Mouse (Mus musculus): Measurements from ENCODE around the gene Btbd16. TPM values are rescaled to one million over a fixed set of nuclear protein-coding genes. Genes with fewer than 3 reads are reported as not detected.

Btbd16 gene
- polyA plus RNA-seq, 1 experiment from 2014 or later, result not detected

GRCm38 (mm10) chr7:130860721-130861142, 86.9 kb downstream of the Btbd16 start:
- no peaks in the 10 kb centered on the region for H3K36me3 ChIP-seq (replicated peaks)
- peaks cover 48% of the 10 kb centered on the region for H3K4me1 ChIP-seq
- no peak overlapping the region for H3K4me3 ChIP-seq
- H3K9me3 ChIP-seq, result no peaks in the 10 kb centered on the region
- no peak for DNase-seq (ENCODE audit: extremely low spot score, low spot score)
- H3K27me3 ChIP-seq (ENCODE audit: poor library complexity, severe bottlenecking), result peaks cover 77% of the 10 kb centered on the region
- peak overlapping the region; percentile 78 for H3K27ac ChIP-seq
- WGBS, result 26% methylated on average over 11 of the region's 11 CpGs

GRCm38 (mm10) chr7:130862501-130862900, 88.6 kb downstream of the Btbd16 start:
- H3K4me3 ChIP-seq, result no peak overlapping the region
- peaks cover 70% of the 10 kb centered on the region for H3K27me3 ChIP-seq (ENCODE audit: poor library complexity, severe bottlenecking)
- peaks cover 64% of the 10 kb centered on the region for H3K4me1 ChIP-seq
- H3K9me3 ChIP-seq, result no peaks in the 10 kb centered on the region
- H3K36me3 ChIP-seq (replicated peaks), result no peaks in the 10 kb centered on the region
- 49% methylated on average over 1 of the region's 1 CpGs for WGBS
- DNase-seq (ENCODE audit: extremely low spot score, low spot score), result no peak
- no peak overlapping the region for H3K27ac ChIP-seq

DNA sequence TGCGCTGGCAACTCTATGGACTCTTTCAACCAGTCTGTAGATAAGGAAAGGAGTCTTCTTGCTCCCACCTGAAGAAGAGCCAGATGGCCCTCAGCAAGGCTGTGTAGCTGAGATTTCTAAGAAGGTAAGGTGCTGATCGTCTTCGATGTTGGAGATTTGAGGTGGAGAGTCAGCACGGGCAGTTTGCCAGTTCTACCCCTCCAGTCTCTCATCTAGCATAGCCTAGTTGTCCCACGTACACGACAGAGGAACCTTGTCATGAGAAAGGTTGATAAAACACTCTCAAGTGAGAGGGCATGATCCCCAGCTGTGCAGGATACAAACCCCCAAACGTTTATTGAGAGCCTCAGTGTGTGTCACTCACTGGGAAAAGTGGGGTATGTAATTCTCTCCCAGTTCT, 90.8 kb downstream of the Btbd16 start:
- 82% methylated on average over 7 of the region's 7 CpGs for WGBS
- peaks cover 55% of the 10 kb centered on the region for H3K4me1 ChIP-seq
- no peak overlapping the region for H3K4me3 ChIP-seq

GRCm38 (mm10) chr7:130865613-130866591, 92.0 kb downstream of the Btbd16 start, which contains the start of gene Plekha1:
Gene Plekha1, plus strand, starts transcription at chr7:130865756.
- Histone ChIP-seq H3K27ac (peak within 1 kb of the TSS; percentile 93), H3K4me3 (peak within 1 kb of the TSS; percentile 82), H3K27me3 (ENCODE audit: poor library complexity, severe bottlenecking) (peaks cover 48% of the 10 kb centered on the region), H3K9me3 (no peaks in the 10 kb centered on the region), H3K36me3 (replicated peaks) (no peaks in the 10 kb centered on the region), H3K4me1 (peaks cover 43% of the 10 kb centered on the region)
- DNase-seq (ENCODE audit: extremely low spot score, low spot score), result peak; percentile 97
- WGBS, result under 1% methylated on average over 114 of the region's 114 CpGs

More for the DNA sequence above, 90.8 kb downstream of the Btbd16 start:
- peaks cover 58% of the 10 kb centered on the region for H3K27me3 ChIP-seq (ENCODE audit: poor library complexity, severe bottlenecking)
- H3K36me3 ChIP-seq (replicated peaks), result no peaks in the 10 kb centered on the region
- DNase-seq (ENCODE audit: extremely low spot score, low spot score), result no peak
- no peak overlapping the region for H3K27ac ChIP-seq
- no peaks in the 10 kb centered on the region for H3K9me3 ChIP-seq

DNA sequence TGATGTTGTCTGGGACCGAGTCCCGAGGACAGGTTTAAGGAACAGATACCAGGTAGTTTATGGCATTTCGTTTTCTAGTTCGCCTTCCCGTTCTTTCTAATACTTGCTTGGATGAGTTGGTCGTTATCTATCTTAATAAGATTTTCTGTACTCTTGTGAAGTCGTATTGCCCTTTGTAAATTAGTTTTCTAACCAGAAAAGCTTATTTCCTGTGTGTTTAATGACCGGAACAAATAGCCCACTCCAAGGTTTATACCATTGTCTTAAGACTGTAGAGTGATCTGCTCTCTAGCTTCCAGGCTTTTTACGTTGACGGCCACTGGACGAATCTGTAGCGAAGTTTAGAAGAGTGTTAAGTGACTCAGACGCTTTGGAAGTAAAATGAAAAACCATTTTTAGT, 92.8 kb downstream of the Btbd16 start:
- peaks cover 35% of the 10 kb centered on the region for H3K4me1 ChIP-seq
- 2% methylated on average over 13 of the region's 13 CpGs for WGBS
- H3K4me3 ChIP-seq, result peak overlapping the region; percentile 82
- DNase-seq (ENCODE audit: extremely low spot score, low spot score), result no peak
- peaks cover 40% of the 10 kb centered on the region for H3K27me3 ChIP-seq (ENCODE audit: poor library complexity, severe bottlenecking)
- no peaks in the 10 kb centered on the region for H3K36me3 ChIP-seq (replicated peaks)
- H3K27ac ChIP-seq, result peak overlapping the region; percentile 93
- H3K9me3 ChIP-seq, result no peaks in the 10 kb centered on the region

DNA sequence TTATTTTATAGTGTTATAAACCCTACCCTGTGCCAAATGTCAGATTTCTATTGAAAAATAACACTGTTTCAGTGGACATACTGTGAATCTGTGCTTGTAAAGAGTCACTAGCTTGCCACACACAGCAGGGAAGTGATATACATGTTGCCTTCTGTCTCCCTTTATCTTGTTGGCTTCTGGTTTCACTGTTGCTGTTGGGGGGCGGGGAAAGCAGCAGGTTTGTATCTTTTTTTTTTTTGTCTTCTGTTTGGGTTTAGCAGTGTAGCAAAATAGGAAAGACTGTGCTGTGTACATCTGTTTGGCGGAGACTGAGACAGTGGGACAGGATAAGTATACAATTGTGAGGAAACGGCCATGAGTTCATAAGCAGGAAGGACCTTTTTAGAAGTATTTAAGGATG, 93.4 kb downstream of the Btbd16 start:
- no peaks in the 10 kb centered on the region for H3K9me3 ChIP-seq
- H3K36me3 ChIP-seq (replicated peaks), result no peaks in the 10 kb centered on the region
- DNase-seq (ENCODE audit: extremely low spot score, low spot score), result no peak
- H3K4me3 ChIP-seq, result peak overlapping the region; percentile 82; the same call in 1 of the 2 replicates
- 70% methylated on average over 3 of the region's 3 CpGs for WGBS
- no peak overlapping the region for H3K27ac ChIP-seq
- peaks cover 33% of the 10 kb centered on the region for H3K4me1 ChIP-seq
- peaks cover 34% of the 10 kb centered on the region for H3K27me3 ChIP-seq (ENCODE audit: poor library complexity, severe bottlenecking)

Other genes starting within 250 kb of the Btbd16 start
- 197 and 203 TPM in 2 replicates for gene Nsmce4a, start 201.0 kb upstream of the Btbd16 start, polyA plus RNA-seq (2016; fragmentation: Nextera tagmentation; extraction: Ambion mirVana)
- gene Tacc2, start 196.6 kb upstream of the Btbd16 start, polyA plus RNA-seq (2016; fragmentation: Nextera tagmentation; extraction: Ambion mirVana), result 38.2 and 40.3 TPM in 2 replicates
- 31.7 and 37.3 TPM in 2 replicates for gene Plekha1, start 91.7 kb downstream of the Btbd16 start, polyA plus RNA-seq (2016; fragmentation: Nextera tagmentation; extraction: Ambion mirVana)
- 1.4 and 2.1 TPM in 2 replicates for gene Htra1, start 162.0 kb downstream of the Btbd16 start, polyA plus RNA-seq (2016; fragmentation: Nextera tagmentation; extraction: Ambion mirVana)

Measured in forebrain, embryonic 10.5 days (tissue).